In the genomic region with DNA sequence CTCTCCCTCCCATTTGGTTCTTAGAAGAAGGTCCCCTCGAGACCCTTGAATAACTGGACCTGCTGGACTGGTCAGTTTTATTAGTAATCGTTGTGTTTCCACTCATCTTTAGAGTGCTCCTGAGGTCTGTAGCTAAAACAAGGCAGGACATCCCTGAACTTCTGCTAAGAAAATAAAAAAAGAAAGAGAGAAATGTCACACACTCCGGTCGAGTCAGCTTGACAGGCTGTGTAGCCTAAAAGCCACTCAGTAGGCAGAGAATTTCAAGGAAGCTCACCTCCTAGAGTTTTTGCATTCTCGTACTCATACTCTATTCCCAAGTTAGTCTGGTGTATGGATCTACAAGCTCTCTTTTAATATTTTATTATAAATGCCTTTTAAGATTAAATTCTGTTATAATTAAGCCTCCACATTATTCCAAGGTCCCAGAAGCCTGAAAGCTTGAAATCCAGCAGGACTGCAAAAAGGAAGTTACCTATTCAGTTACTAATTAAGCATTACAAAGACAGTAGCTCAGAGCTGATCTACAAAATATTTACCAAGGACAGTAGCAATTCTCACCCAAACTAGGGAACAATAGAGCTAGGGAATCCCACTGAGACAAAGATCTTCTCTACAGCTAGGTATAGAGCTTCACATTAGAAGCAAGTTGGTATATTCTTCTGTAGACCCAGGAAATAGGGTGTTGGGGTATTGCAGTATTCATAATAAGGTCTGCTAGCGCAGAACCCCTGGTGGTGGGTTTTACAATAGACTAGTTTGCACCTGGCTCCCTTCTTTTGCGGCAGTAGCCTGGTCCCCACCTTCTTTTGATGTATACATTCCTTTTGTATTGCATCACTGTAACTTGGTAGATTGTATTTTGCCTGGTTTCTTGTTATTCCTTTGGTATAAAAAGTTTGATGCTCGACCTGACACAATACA, we compare ENCODE assay signal across 4 mouse cellular contexts.
DNase-seq lines count a peak whose midpoint lies in the region.
"Not testable (repeated sequence)": the region's sequence is repeated elsewhere in the genome, so short reads cannot be mapped to it uniquely, and the experiment has no call there.

No protein-coding gene starts in this region.

- not testable (repeated sequence) for H3K9ac ChIP-seq in ES-E14 (ENCODE audit: insufficient read depth, low read depth, low read length, poor library complexity, severe bottlenecking)

- in situ Hi-C loops in ES-E14 (cut with MboI; ENCODE audit: low sequenced_read_pairs in 2 of 2, unreplicated experiment in 2 of 2): not testable (repeated sequence)

- peaks cover 2 to 12% of the 10 kb centered on the region in 2 experiments; a peak in 3 of 4 replicates for H3K4me1 ChIP-seq in ES-E14 (ENCODE audit: control insufficient read depth in 2 of 2, insufficient read depth in 2 of 2, low read length in 2 of 2, poor library complexity in 1 of 2)

- DNase-seq in ES-CJ7 (ENCODE audit: low read depth, low spot score) (peak; percentile 71), R1 (ENCODE audit: low read depth, low spot score) (peak; percentile 90), ZHBTc4 (ENCODE audit: low read depth, low spot score) (peak; percentile 54)
- DNase-seq in ES-E14 (ENCODE audit: low read depth, low spot score): not testable (repeated sequence)

- H3K4me3 ChIP-seq in ES-E14 (ENCODE audit: insufficient read depth in 1 of 2, low read depth in 1 of 2, low read length in 2 of 2, poor library complexity in 1 of 2, severe bottlenecking in 1 of 2): not testable (repeated sequence)

- H3K36me3 ChIP-seq in ES-E14 (ENCODE audit: control insufficient read depth, insufficient read depth, low read length, poor library complexity, severe bottlenecking): not testable (repeated sequence)

- H3K27ac ChIP-seq in ES-E14 (ENCODE audit: insufficient read depth, low read depth, low read length, poor library complexity, severe bottlenecking): peak overlapping the region; percentile 97

- H3K9me3 ChIP-seq in ES-E14 (ENCODE audit: control insufficient read depth, insufficient read depth, low read depth, low read length): not testable (repeated sequence)
